Mouse (Mus musculus) cortical plate, adult 2 months (tissue): ENCODE results near the gene Rpp14. TPM values are rescaled to one million over a fixed set of nuclear protein-coding genes. Genes with fewer than 3 reads are reported as not detected.
"Not testable (repeated sequence)": the region's sequence is repeated elsewhere in the genome, so short reads cannot be mapped to it uniquely, and the experiment has no call there.

Source experiments
- H3K27ac ChIP-seq: fragments of 200-500 bp; 2 replicates; pipeline ENCODE4 v1.5.1; 2012; ENCODE audit warnings: low read length, control low read depth, inconsistent platforms; ENCODE audit not compliant: insufficient read depth
- H3K4me1 ChIP-seq: fragments of 200-500 bp; 2 replicates; pipeline ENCODE4 v1.6.1; 2011; ENCODE audit warnings: low read length; ENCODE audit not compliant: control insufficient read depth, insufficient read depth
- H3K4me3 ChIP-seq: fragments of 200-500 bp; 2 replicates; pipeline ENCODE4 v1.5.1; 2011; ENCODE audit warnings: mild to moderate bottlenecking, low read length, control low read depth; ENCODE audit not compliant: insufficient read depth
- CTCF ChIP-seq: fragments of 200-500 bp; IDR thresholded peaks from 2 replicates; pipeline ENCODE4 v1.5.1; 2011; ENCODE audit warnings: mild to moderate bottlenecking, control low read depth, low read length; ENCODE audit not compliant: insufficient read depth; ENCODE audit errors: extremely low read depth
- POLR2A ChIP-seq: fragments of 200-500 bp; IDR thresholded peaks from 2 replicates; pipeline ENCODE4 v1.6.1; 2011; ENCODE audit warnings: mild to moderate bottlenecking, low read length, control low read depth; ENCODE audit not compliant: insufficient read depth; ENCODE audit errors: extremely low read depth
- polyA plus RNA-seq: library from polyadenylated mRNA; depleted of rRNA; stranded (reverse); fragments of >200 nt; gene quantifications from 2 replicates; pipeline ENCODE4 v1.2.3, GENCODE M21; 2012

Rpp14 gene
- polyA plus RNA-seq, 1 experiment, result 32.3 TPM

DNA sequence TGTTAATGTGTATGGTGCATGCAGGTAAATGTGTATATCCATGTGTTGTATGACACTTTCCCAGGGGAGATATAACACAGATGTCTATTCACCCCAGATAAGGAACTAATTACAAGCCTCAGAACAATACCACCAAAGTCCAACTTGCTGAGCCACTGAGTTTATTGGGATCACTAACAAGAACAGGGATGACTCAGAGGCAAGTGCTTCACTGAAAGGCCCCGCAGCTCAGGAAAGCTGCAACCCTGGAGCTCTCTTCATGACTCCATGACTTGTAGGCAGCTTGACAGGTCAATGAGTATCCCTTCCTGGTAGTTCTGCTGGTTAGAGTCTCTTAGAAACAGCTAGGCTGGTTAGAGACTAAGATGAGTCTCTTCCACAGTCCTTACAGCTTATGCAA lies 28.8 kb downstream of the Rpp14 start:
- H3K27ac ChIP-seq, result no peak overlapping the region
- no peak overlapping the region for H3K4me3 ChIP-seq
- H3K4me1 ChIP-seq, result peaks cover 2% of the 10 kb centered on the region
- TF ChIP-seq CTCF, result no peak
- TF ChIP-seq POLR2A, result no peak

DNA sequence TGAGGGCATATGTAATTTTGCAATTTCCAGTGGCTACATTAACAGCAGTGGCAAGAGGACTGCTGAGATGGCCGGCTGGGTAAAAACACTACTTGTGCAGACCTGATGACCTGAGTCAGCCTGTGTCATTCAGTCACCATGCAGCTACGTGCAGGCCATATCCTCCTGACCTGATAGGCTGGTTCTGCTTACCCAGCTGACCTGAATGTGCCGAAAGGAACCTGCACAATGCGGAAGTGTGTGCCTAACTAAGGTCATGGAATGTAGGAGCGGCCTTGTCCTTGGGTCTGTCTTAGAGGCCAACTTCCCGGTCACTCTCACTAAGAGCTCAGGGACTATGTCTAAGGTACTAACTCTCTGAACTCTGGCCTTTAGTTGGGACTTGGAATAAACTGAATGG lies 31.4 kb downstream of the Rpp14 start:
- TF ChIP-seq CTCF (no peak), POLR2A (no peak)
- no peak overlapping the region for H3K4me3 ChIP-seq
- H3K4me1 ChIP-seq, result peaks cover 3% of the 10 kb centered on the region
- no peak overlapping the region for H3K27ac ChIP-seq

DNA sequence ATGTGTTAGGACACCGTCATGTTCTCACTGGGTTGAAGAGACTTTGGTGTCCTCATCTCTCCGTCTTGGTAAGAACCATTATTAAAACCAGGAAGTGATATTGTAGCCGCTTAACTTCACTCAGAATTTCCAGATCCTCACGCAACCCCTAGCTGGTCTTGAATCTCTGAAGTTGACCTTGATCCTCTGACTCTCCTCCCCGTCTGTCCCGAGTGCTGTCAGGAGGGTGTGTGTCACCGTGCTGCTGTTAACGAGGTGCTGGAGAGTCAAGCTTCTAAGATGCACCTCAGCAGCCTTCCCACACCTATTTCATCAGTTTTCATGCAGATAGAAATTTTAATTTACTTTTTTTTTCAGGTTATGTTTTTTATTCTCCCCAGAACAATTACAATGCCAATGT lies 31.9 kb downstream of the Rpp14 start:
- peaks cover 3% of the 10 kb centered on the region for H3K4me1 ChIP-seq
- H3K4me3 ChIP-seq, result no peak overlapping the region
- TF ChIP-seq CTCF, result no peak
- H3K27ac ChIP-seq, result no peak overlapping the region

DNA sequence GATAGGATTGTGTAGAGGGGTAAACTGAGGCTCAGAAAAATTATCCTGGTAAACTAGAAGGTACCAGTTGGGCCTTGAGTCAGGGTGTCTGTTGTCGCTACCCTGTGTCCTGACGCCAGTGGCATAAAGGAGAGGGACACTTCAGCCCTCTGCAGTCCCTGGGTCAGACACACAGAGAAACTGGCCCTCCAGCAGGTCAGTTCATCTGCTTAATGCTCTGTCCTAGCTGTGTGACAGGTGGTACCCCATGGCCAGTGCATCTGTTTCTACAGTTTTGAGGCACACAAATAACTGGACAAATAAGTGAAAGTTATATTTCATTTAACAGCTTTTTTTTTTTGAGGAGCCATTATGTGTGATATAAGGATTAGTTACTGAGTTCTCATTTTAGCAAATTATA lies 33.4 kb downstream of the Rpp14 start:
- TF ChIP-seq CTCF, result no peak
- TF ChIP-seq POLR2A, result no peak
- Histone ChIP-seq H3K27ac (no peak overlapping the region), H3K4me3 (no peak overlapping the region), H3K4me1 (peaks cover 3% of the 10 kb centered on the region)

DNA sequence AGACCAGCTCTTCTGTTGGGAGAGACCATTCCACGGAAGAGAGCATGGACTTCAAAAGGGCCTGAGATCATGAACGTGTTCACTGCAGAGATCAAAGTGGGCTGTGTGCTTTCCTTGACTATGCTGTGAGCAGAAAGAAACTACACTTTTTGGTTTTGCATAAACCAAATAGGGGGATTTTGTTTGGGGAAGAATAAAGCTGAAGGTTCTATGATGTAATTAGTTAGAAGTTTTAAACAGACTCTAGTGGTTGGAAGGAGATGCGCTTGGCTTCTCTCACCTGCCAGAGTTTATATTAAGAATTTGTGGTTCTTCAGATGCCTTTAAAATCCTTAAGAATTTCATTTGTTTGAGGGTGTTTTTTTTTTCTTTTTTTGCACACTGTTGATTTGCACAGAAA lies 34.1 kb downstream of the Rpp14 start:
- Histone ChIP-seq H3K27ac (no peak overlapping the region), H3K4me3 (no peak overlapping the region), H3K4me1 (peaks cover 3% of the 10 kb centered on the region)
- TF ChIP-seq CTCF (no peak), POLR2A (no peak)

DNA sequence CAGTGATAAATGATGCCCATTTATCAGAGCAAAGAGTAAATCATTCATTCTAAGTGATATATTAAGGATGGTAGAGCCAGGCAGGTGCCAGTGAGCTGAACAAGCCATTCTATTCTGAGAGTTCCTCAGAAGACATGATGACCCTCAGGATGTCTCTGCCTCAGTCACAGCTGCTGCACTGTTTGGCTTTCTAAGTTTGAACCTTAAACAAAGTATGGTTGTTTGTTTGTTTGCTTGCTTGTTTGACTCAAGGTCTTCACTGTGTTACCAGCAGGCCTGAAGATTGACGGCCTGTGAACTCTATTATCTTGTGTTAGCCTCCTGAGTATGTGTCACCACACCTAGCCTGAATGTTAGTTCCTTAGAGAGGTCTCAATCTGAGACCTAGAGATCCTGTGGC lies 34.6 kb downstream of the Rpp14 start:
- H3K4me3 ChIP-seq, result no peak overlapping the region
- TF ChIP-seq CTCF (no peak), POLR2A (no peak)
- no peak overlapping the region for H3K27ac ChIP-seq
- H3K4me1 ChIP-seq, result peaks cover 3% of the 10 kb centered on the region

DNA sequence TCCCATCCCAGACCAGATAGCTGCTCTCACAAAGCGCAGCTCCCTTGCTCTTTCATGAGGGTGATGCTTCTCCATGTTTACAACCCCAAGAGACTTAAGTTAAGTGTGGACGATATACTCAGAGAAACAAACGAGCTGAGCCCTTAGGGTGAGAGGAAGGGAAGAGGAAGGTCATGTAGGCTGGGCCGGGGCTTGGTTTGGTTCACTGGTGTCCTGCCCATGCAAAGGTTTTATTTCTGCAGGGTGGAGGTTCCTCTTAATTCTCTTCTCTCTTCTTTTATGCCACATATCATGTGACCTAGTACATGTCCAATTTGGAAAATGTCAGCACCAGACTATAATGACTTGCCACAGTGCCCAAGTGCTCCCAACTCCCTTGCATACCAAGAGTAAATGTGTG lies 35.6 kb downstream of the Rpp14 start:
- no peak for TF ChIP-seq CTCF
- TF ChIP-seq POLR2A, result no peak
- H3K4me3 ChIP-seq, result no peak overlapping the region
- H3K4me1 ChIP-seq, result peaks cover 3% of the 10 kb centered on the region
- no peak overlapping the region for H3K27ac ChIP-seq

DNA sequence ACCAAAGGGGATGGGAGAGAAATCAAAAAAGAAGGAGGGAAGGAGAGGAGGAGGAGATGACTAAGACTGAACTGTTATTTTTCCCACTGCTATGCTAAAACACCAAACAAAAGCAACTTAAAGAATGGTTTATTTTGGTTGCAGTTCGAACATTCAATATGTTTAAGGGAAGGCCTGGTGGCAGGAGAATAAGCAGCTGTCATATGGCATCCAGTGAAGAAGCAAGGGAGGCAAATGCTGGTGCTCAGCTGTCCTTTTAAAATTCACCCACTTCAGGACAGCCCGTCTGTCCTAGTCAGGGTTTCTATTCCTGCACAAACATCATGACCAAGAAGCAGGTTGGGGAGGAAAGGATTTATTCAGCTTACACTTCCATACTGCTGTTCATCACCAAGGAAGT lies 37.2 kb downstream of the Rpp14 start:
- Histone ChIP-seq H3K27ac (no peak overlapping the region), H3K4me3 (no peak overlapping the region), H3K4me1 (peaks cover 3% of the 10 kb centered on the region)
- TF ChIP-seq CTCF (no peak), POLR2A (no peak)

DNA sequence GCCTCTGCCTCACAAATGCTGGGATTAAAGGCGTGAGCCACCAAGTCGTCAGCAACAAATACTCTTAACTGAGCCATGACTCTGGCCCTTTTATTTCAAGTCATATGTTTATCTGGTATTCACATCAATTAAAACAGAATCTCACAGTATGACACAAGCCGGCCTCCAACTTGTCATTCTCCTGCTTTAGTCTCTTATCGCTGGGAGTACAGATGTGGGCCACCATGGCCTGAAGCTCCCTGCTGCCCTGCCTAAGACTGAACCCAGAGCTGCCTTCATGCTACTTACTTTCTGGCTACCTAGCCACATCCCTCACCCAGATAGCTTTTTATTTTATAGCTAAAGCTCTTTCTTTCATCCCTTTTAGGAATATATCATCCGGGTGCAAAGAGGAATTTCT lies 39.3 kb downstream of the Rpp14 start:
- Histone ChIP-seq H3K4me1 (no peaks in the 10 kb centered on the region; the same call in 1 of the 2 replicates), H3K4me3 (no peak overlapping the region), H3K27ac (no peak overlapping the region)
- TF ChIP-seq CTCF (no peak), POLR2A (no peak)

DNA sequence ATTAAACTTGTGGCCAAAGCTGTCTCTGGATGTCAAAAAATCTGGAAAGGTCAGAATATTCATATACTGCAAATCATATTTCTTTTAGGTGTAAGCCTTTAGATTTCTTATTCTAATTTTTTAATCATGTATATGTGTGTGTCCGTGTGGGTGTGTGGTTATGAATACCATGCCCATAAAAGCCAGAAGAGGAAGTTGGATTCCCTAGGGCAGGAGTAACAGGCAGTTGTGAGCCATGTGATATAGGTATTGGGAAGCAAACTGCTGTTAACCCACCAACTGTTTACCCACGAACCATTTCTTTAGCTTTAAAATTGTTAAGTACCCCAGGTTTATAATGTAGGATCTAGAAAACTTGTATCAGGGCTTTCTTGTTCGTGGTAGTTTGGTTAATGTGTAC lies 39.7 kb downstream of the Rpp14 start:
- Histone ChIP-seq H3K4me3 (no peak overlapping the region), H3K4me1 (no peaks in the 10 kb centered on the region), H3K27ac (no peak overlapping the region)
- TF ChIP-seq POLR2A (no peak), CTCF (no peak)

DNA sequence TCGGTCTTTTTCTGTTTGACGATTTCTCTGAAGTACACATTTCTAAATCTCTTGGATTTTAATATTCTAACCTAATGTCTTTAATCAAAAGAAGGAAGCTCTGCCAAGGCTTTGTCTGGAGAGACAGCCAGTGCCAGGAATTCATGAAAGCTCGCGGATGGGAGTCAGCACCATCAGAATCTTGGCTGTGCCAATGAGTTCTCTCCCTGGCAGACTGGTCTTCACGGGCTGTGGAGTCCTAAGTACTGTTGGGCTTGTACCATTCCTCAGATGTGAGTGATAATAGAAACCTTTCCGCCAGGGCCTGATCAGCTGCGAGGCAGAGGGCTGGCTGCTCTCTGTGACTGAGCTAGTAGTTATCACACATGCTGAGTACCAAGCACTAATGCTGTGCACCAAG lies 43.0 kb downstream of the Rpp14 start:
- TF ChIP-seq CTCF (no peak), POLR2A (no peak)
- H3K27ac ChIP-seq, result no peak overlapping the region
- no peaks in the 10 kb centered on the region for H3K4me1 ChIP-seq
- H3K4me3 ChIP-seq, result no peak overlapping the region

DNA sequence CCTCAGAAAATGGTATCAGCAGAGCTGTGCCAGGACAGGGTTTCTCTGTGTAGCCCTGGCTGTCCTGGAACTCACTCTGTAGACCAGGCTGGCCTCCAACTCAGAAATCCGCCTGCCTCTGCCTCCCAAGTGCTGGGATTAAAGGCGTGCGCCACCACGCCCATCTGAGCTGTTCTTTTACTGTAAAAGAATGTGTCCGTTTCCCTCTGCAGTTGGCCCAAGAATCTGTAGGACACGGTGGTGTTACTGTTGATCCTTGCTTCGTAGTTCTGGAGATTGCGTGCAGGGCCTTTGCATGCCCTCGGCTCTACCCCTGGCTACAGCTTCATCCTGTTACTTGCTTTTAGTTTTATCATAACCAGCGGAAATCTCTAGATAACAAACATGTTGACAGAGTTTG lies 43.4 kb downstream of the Rpp14 start:
- not testable (repeated sequence) for H3K27ac ChIP-seq, H3K4me3 ChIP-seq, H3K4me1 ChIP-seq
